Mouse (Mus musculus): Measurements from ENCODE around the gene Nfkb2. TPM values are rescaled to one million over a fixed set of nuclear protein-coding genes. Genes with fewer than 3 reads are reported as not detected.
A peak's percentile ranks its signal among the peaks of the same experiment; 100 is the strongest.

Gene Nfkb2
- total RNA-seq, 2 experiments from 2014 or later: 20.8 to 24.2 TPM

DNA sequence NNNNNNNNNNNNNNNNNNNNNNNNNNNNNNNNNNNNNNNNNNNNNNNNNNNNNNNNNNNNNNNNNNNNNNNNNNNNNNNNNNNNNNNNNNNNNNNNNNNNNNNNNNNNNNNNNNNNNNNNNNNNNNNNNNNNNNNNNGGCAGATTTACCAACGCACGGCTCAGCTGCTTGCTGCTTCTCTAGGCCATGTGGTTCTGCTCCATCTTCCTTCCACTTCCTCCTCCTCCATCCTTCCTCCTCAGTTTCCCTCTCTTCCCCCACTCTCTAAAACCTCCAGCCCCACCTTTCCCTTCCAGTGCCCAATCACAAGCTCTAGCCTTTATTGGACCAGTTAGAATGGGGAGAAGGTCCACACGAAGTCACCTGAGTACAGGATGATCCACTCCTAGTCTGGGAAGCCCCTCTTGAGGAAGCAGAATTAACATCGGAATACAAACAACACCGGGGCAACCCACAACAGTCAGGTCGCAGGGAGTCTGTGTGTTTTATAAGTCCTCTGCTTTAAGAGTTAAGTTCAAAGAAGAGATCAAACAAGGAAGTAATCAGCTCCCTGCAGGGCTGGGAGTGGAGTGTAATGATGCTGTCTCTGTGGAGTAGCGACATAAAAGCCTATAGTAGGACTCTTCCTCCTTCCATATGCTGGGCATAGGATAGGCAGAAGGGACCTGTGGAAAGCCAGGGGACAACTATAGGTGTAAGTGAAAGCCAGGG lies 40.7 kb downstream of the Nfkb2 start:
- no peak for DNase-seq

GRCm38 (mm10) chr19:46347146-46347545 lies 43.0 kb downstream of the Nfkb2 start:
- DNase-seq: no peak

GRCm38 (mm10) chr19:46347936-46348668 lies 44.0 kb downstream of the Nfkb2 start:
- no peak for DNase-seq

- peak; percentile 88 for DNase-seq
Observed at GRCm38 (mm10) chr19:46348761-46349458, 44.8 kb downstream of the Nfkb2 start.

- no peak for DNase-seq
Observed at GRCm38 (mm10) chr19:46349550-46349949, 45.4 kb downstream of the Nfkb2 start.

- DNase-seq: no peak
Observed at GRCm38 (mm10) chr19:46350168-46350932, 46.2 kb downstream of the Nfkb2 start, which contains the start of gene 2310034G01Rik. 2310034G01Rik (minus strand) TSS chr19:46350302.

GRCm38 (mm10) chr19:46356701-46357138 lies 52.6 kb downstream of the Nfkb2 start:
- DNase-seq: peak; percentile 89

DNA sequence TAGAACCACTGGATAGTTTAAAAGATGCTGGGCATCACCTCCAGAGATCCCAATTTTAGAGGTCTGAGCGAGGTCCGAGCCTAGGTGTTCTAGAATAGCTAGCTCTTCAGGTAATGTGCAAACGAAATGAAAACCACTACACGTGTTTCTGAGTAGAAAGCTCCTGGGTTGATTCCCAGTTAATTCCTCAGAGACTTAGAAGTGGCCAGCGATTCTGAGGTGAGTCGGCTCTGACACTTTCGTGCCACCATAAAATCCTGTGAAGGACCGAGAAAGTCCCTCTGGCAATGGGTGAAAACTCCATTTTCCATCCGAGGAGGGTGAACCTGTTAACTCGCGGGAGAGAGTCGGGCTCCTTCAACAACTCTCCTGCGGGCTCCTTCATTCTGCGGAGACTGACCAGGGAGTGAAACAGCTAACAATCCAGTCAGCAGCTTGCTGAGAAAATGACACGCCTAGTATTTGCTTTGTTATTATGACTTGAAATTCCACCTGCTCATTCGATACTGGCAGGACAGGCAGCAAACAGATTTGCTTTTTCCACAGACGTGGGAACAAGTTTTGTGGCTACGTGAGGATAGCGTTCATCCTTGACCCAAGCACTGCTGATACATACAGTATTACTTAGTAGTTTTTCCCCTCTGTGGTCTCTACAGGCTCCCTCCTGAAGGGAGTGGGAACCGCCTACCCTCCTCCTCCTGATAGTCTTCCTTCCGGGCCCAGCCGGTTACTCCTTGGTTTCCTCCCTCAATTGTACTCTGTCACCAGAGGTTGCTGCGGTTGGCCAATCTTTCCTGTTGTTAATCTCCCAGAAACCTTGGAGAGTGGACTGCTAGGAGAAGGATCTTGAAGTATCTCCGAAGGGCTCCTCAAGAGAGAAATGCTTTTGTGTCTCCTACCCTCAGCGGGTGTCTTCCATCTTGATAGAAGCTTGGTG lies 53.5 kb downstream of the Nfkb2 start:
- no peak for DNase-seq

GRCm38 (mm10) chr19:46358381-46358780 lies 54.3 kb downstream of the Nfkb2 start:
- DNase-seq: no peak

Small RNAs within 50 kb of the gene (microRNA-seq; reads per million reads assigned to microRNA genes)
- gene Mir146b: 1.4 reads per million

Other genes starting within 250 kb of the Nfkb2 start
- 10 to 100 TPM; 38.8 to 45.0 TPM for gene Nolc1, start 228.5 kb upstream of the Nfkb2 start, total RNA-seq (2021)
- 10 to 100 TPM in 1 of 2 experiments, 1 to 10 TPM in 1; 6.1 to 10.3 TPM for gene Elovl3, start 172.4 kb upstream of the Nfkb2 start, total RNA-seq (2021)
- gene Pitx3, start 156.0 kb upstream of the Nfkb2 start, total RNA-seq (2021): 1 to 10 TPM in 1 of 2 experiments, under 1 TPM in 1; 0.81 to 2.5 TPM
- 10 to 100 TPM; 50.5 to 60.0 TPM for gene Gbf1, start 151.8 kb upstream of the Nfkb2 start, total RNA-seq (2021)
- 10 to 100 TPM in 1 of 2 experiments, 1 to 10 TPM in 1; 8.2 to 11.9 TPM for gene Psd, start 22.8 kb downstream of the Nfkb2 start, total RNA-seq (2021)
- gene Fbxl15, start 23.9 kb downstream of the Nfkb2 start, total RNA-seq (2021): 10 to 100 TPM in 1 of 2 experiments, 1 to 10 TPM in 1; 8.9 to 10.5 TPM
- gene Cuedc2, start 34.4 kb downstream of the Nfkb2 start, total RNA-seq (2021): 10 to 100 TPM; 78.9 to 90.4 TPM
- gene Mfsd13a, start 36.8 kb downstream of the Nfkb2 start, total RNA-seq (2021): 1 to 10 TPM; 4.6 to 7.4 TPM
- gene 2310034G01Rik, start 46.0 kb downstream of the Nfkb2 start, total RNA-seq (2021): under 1 TPM; 0.33 to 0.58 TPM
- 100 to 1,000 TPM; 100 to 106 TPM for gene Actr1a, start 91.4 kb downstream of the Nfkb2 start, total RNA-seq (2021)
- gene Sufu, start 92.6 kb downstream of the Nfkb2 start, total RNA-seq (2021): 10 to 100 TPM; 21.5 to 23.4 TPM
- gene Trim8, start 197.4 kb downstream of the Nfkb2 start, total RNA-seq (2021): 10 to 100 TPM; 37.9 to 41.6 TPM

All from adrenal gland, postnatal 10 days (tissue).